9 mouse cellular contexts compared by ENCODE assay signal in the genomic region with DNA sequence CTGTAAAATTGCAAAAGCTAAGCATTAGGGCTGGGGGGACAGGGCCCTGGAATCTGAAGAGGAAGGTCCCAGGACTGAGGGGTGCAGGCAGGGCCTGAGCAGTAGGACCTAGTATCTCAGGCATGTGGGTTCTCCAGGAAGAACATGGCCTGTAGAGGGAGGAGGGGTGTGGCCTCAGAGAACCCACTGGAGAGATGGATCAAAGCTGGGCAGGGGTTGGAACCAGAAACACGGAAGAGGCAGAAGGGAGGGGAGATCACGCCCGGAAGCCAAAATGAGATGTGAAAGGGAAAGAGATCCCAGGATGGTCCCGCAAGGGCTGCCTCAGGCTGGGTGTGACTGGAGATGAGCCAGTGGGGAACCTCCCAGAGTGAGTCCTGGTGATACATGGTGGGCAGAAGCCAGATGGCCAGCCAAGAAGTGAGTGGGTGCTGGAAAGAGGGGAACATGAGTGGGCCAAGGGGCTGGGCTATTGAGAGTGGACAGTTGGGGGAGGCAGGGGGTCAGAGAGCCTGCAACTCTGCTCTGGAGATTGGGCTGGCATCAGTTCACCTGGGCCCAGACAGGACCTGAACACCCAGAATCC.
DNase-seq lines count a peak whose midpoint lies in the region; ATAC-seq and TF ChIP-seq lines count a peak whose summit lies in the region.
"Had no signal": no experiment of that assay in that cellular context is flagged by ENCODE, and none has a peak within 500 bp of the region (broad histone marks: within the 10 kb centered on the region; RNA-seq: fewer than 3 reads in every experiment).

No protein-coding gene starts in this region.

- H3K4me2 ChIP-seq in CH12.LX (ENCODE audit: insufficient read depth, low read depth, poor library complexity, severe bottlenecking), result peak overlapping the region; percentile 83
- no peak overlapping the region for H3K4me2 ChIP-seq in liver, embryonic 14.5 days (ENCODE audit: low read depth)

- H3K4me3 ChIP-seq in heart, embryonic 10.5 days, result no peak overlapping the region
- H3K4me3 ChIP-seq in CH12.LX (replicated peaks in 1 of 3; ENCODE audit: low read depth in 2 of 3, low read length in 2 of 3, poor library complexity in 1 of 3), result peak overlapping the region; percentile 43 to 50 (median 47)
- peak overlapping the region; percentile 8; the same call in 1 of the 2 replicates for H3K4me3 ChIP-seq in embryonic facial prominence, embryonic 10.5 days
- H3K4me3 ChIP-seq in liver, embryonic 14.5 days (ENCODE audit: insufficient read depth in 1 of 2, low read depth in 2 of 2, low read length in 2 of 2), result no peak overlapping the region
- H3K4me3 ChIP-seq in cerebellum, adult 2 months (replicated peaks; ENCODE audit: insufficient read depth, low read depth, low read length), result no peak overlapping the region

- peak overlapping the region; percentile 68 for H3K9ac ChIP-seq in CH12.LX (ENCODE audit: insufficient read depth, low read depth)
- no peak overlapping the region for H3K9ac ChIP-seq in liver, embryonic 14.5 days (replicated peaks)

- no peak for DNase-seq in heart, embryonic 10.5 days (ENCODE audit: low spot score)
- no peak for DNase-seq in heart, adult 8-10 months (ENCODE audit: low spot score)
- peak; percentile 73 for DNase-seq in CH12.LX (ENCODE audit: extremely low read depth)
- DNase-seq in embryonic facial prominence, embryonic 10.5 days (ENCODE audit: low spot score), result no peak
- no peak for DNase-seq in liver, embryonic 14.5 days (ENCODE audit: low read depth in 3 of 3, low spot score in 3 of 3)
- no peak for DNase-seq in embryo, embryonic 11 days
- DNase-seq in cerebellum, adult 2 months, result no peak

- peak; percentile 70 for TF ChIP-seq POLR2A in CH12.LX (IDR thresholded peaks at IDR 0.05; ENCODE audit: low read depth, low read length)
- no peak for TF ChIP-seq POLR2A in cerebellum, adult 2 months (IDR thresholded peaks at IDR 0.05; ENCODE audit: borderline replicate concordance, insufficient read depth, low read length)

- H3K9me3 ChIP-seq in heart, embryonic 10.5 days, result no peaks in the 10 kb centered on the region
- no peaks in the 10 kb centered on the region for H3K9me3 ChIP-seq in CH12.LX (replicated peaks; ENCODE audit: low read length)
- H3K9me3 ChIP-seq in embryonic facial prominence, embryonic 10.5 days, result no peaks in the 10 kb centered on the region
- H3K9me3 ChIP-seq in liver, embryonic 14.5 days (ENCODE audit: control insufficient read depth, low read length), result no peaks in the 10 kb centered on the region

- 0 out of 2 replicates have a peak, but pooled peaks have one; percentile 19 for ATAC-seq in liver, embryonic 14.5 days (ENCODE audit: insufficient read depth)
- no peak for ATAC-seq in erythroid progenitor cell, adult 5-6 weeks (replicated peaks; ENCODE audit: low FRiP score, poor library complexity, severe bottlenecking)
- ATAC-seq: Patski had no signal

- no peak; the same call in 1 of the 2 replicates for TF ChIP-seq RAD21 in CH12.LX (IDR thresholded peaks at IDR 0.05; ENCODE audit: low read depth, low read length)

- no peaks in the 10 kb centered on the region for H3K36me3 ChIP-seq in heart, embryonic 10.5 days
- H3K36me3 ChIP-seq in CH12.LX (replicated peaks in 1 of 2; ENCODE audit: control insufficient read depth in 1 of 2, insufficient read depth in 1 of 2, low read length in 1 of 2), result peaks cover 0 to 27% of the 10 kb centered on the region in 2 experiments
- H3K36me3 ChIP-seq in embryonic facial prominence, embryonic 10.5 days (replicated peaks), result peaks cover 9% of the 10 kb centered on the region
- H3K36me3 ChIP-seq in liver, embryonic 14.5 days (replicated peaks; ENCODE audit: control insufficient read depth, insufficient read depth, low read depth), result no peaks in the 10 kb centered on the region

- 65% methylated on average over 4 of the region's 4 CpGs for WGBS in heart, embryonic 10.5 days
- 61% methylated on average over 4 of the region's 4 CpGs for WGBS in embryonic facial prominence, embryonic 10.5 days
- WGBS in liver, embryonic 14.5 days (ENCODE audit: insufficient replicate concordance), result 29% methylated on average over 4 of the region's 4 CpGs
- WGBS in cerebellum, adult 2 months, result 75% methylated on average over 4 of the region's 4 CpGs

- no peaks in the 10 kb centered on the region for H3K27me3 ChIP-seq in heart, embryonic 10.5 days (ENCODE audit: insufficient read depth, poor library complexity, severe bottlenecking)
- no peaks in the 10 kb centered on the region for H3K27me3 ChIP-seq in CH12.LX (replicated peaks)
- no peaks in the 10 kb centered on the region for H3K27me3 ChIP-seq in embryonic facial prominence, embryonic 10.5 days (replicated peaks; ENCODE audit: low read depth, poor library complexity, severe bottlenecking)
- no peaks in the 10 kb centered on the region for H3K27me3 ChIP-seq in liver, embryonic 14.5 days (ENCODE audit: control insufficient read depth, insufficient read depth, low read length)
- no peaks in the 10 kb centered on the region for H3K27me3 ChIP-seq in cerebellum, adult 2 months (ENCODE audit: control insufficient read depth, insufficient read depth, low read length)
- H3K27me3 ChIP-seq: Patski had no signal

- H3K27ac ChIP-seq in heart, embryonic 10.5 days, result peak overlapping the region; percentile 75
- peak overlapping the region; percentile 93 for H3K27ac ChIP-seq in CH12.LX (ENCODE audit: insufficient read depth, low read depth)
- H3K27ac ChIP-seq in embryonic facial prominence, embryonic 10.5 days (replicated peaks), result peak overlapping the region; percentile 67
- H3K27ac ChIP-seq in liver, embryonic 14.5 days, result no peak overlapping the region
- no peak overlapping the region for H3K27ac ChIP-seq in cerebellum, adult 2 months (ENCODE audit: insufficient read depth, low read length)

- in situ Hi-C loops in CH12.LX (cut with MboI; ENCODE audit: low pct_ligation_motif_present, low pct_unique_long_range_greater_than_20kb, low sequenced_read_pairs), result no loop called here

- H3K79me2 ChIP-seq in CH12.LX (replicated peaks; ENCODE audit: control insufficient read depth, extremely low read depth, insufficient read depth, poor library complexity, severe bottlenecking), result peaks cover 66% of the 10 kb centered on the region

- dilution Hi-C loops in CH12.LX (cut with MboI; ENCODE audit: extremely low pct_ligation_motif_present, extremely low pct_unique_long_range_greater_than_20kb, low sequenced_read_pairs), result no loop called here

- H3K4me1 ChIP-seq in heart, embryonic 10.5 days, result peaks cover 85% of the 10 kb centered on the region
- peaks cover 54 to 87% of the 10 kb centered on the region in 2 experiments for H3K4me1 ChIP-seq in CH12.LX (ENCODE audit: control insufficient read depth in 1 of 2, insufficient read depth in 2 of 2)
- H3K4me1 ChIP-seq in embryonic facial prominence, embryonic 10.5 days, result peaks cover 91% of the 10 kb centered on the region
- peaks cover 16 to 61% of the 10 kb centered on the region in 2 experiments for H3K4me1 ChIP-seq in liver, embryonic 14.5 days (replicated peaks; ENCODE audit: control insufficient read depth in 2 of 2, insufficient read depth in 2 of 2, low read length in 1 of 2)
- peaks cover 7% of the 10 kb centered on the region for H3K4me1 ChIP-seq in cerebellum, adult 2 months (ENCODE audit: control insufficient read depth, insufficient read depth, low read length)

- TF ChIP-seq CTCF in CH12.LX (conservative IDR thresholded peaks at IDR 0.05 in 1 of 2, IDR thresholded peaks at IDR 0.05 in 1 of 2; ENCODE audit: low read depth in 2 of 2, low read length in 2 of 2), result peak in 1 of 2 experiments; percentile 26; a peak in 2 of 4 replicates
- peak; percentile 47 for TF ChIP-seq CTCF in liver, embryonic 14.5 days (IDR thresholded peaks at IDR 0.05; ENCODE audit: low read depth)
- TF ChIP-seq CTCF in cerebellum, adult 2 months (IDR thresholded peaks at IDR 0.05; ENCODE audit: borderline replicate concordance, insufficient read depth, low read depth, low read length), result no peak

- TF ChIP-seq EP300 in CH12.LX (IDR thresholded peaks at IDR 0.05; ENCODE audit: low read length), result no peak
- no peak for TF ChIP-seq EP300 in liver, embryonic 14.5 days (IDR thresholded peaks at IDR 0.05; ENCODE audit: low read depth)

TF ChIP-seq in CH12.LX, 34 proteins besides CTCF, POLR2A, EP300 and RAD21:
- no peak for TF ChIP-seq USF2 (conservative IDR thresholded peaks at IDR 0.05; ENCODE audit: low read depth, low read length)
- no peak; the same call in 1 of the 2 replicates for TF ChIP-seq MAZ (IDR thresholded peaks at IDR 0.05; ENCODE audit: low read depth, low read length)
- TF ChIP-seq MAX (IDR thresholded peaks at IDR 0.05; ENCODE audit: low read length), result 0 out of 2 replicates have a peak, but pooled peaks have one; percentile 18
- no peak; the same call in 1 of the 2 replicates for TF ChIP-seq ETS1 (conservative IDR thresholded peaks at IDR 0.05; ENCODE audit: low read depth, low read length)
- peak; percentile 47; the same call in 1 of the 2 replicates for TF ChIP-seq UBTF (IDR thresholded peaks at IDR 0.05; ENCODE audit: low read depth, low read length)
- TF ChIP-seq PAX5 (IDR thresholded peaks at IDR 0.05; ENCODE audit: low read length), result no peak
- no peak for TF ChIP-seq ZC3H11A (IDR thresholded peaks at IDR 0.05; ENCODE audit: low read depth, low read length)
- TF ChIP-seq NELFE (IDR thresholded peaks at IDR 0.05; ENCODE audit: low read depth, low read length), result peak; percentile 60
- no peak for TF ChIP-seq ZKSCAN1 (IDR thresholded peaks at IDR 0.05; ENCODE audit: borderline replicate concordance, low read depth, low read length)
- 0 out of 2 replicates have a peak, but pooled peaks have one; percentile 27 for TF ChIP-seq TBP (conservative IDR thresholded peaks at IDR 0.05; ENCODE audit: low read depth, low read length)
- peak; percentile 74 for TF ChIP-seq ELF1 (IDR thresholded peaks at IDR 0.05; ENCODE audit: low read depth, low read length)
- 0 out of 2 replicates have a peak, but pooled peaks have one; percentile 2 for TF ChIP-seq SIN3A (IDR thresholded peaks at IDR 0.05; ENCODE audit: low read length)
- no peak for TF ChIP-seq ZNF384 (IDR thresholded peaks at IDR 0.05; ENCODE audit: low read depth, low read length)
- no peak for TF ChIP-seq USF1 (IDR thresholded peaks at IDR 0.05; ENCODE audit: low read depth, low read length)

Comparison
In these comparisons a context has a peak if more than half of its experiments do, and no peak if none do; other contexts are left out.
1. H3K27ac ChIP-seq: peak in heart, embryonic 10.5 days (single experiment), CH12.LX (single experiment) and embryonic facial prominence, embryonic 10.5 days (single experiment); none in liver, embryonic 14.5 days (single experiment) and cerebellum, adult 2 months (single experiment).
2. H3K4me3 ChIP-seq: peak in CH12.LX (3 of 3) and embryonic facial prominence, embryonic 10.5 days (single experiment); none in heart, embryonic 10.5 days (single experiment), liver, embryonic 14.5 days (0 of 2) and cerebellum, adult 2 months (single experiment).